Mouse (Mus musculus): ENCODE measurements around the gene Armc3.

DNA sequence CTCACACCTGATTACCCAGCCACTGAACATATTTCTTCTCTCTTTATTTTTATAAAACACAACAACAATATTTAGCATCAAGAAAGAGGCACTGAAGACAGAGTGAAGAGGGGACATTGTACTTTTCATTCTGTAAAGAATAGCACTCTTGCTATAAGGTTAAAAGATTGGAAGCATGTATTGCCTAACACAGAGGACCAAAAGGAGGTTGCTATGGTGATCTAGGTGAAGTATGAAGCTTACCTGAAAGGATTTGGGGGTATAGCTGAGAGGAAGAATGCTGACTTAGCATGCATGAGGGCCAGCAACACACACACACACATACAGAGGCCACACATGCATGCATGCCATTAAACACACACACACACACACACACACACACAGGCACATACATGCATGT is 58.2 kb downstream of the Armc3 start:
- no peak for TF ChIP-seq CTCF (IDR thresholded peaks at IDR 0.05; ENCODE audit: control insufficient read depth, insufficient read depth, insufficient read length)
- no peak for TF ChIP-seq USF1 (IDR thresholded peaks at IDR 0.05; ENCODE audit: low read depth)
- TF ChIP-seq CEBPB (IDR thresholded peaks at IDR 0.05; ENCODE audit: low read depth): no peak
- no peak for TF ChIP-seq MYOD1 (IDR thresholded peaks at IDR 0.05; ENCODE audit: control insufficient read depth, insufficient read length, low read depth)
- TF ChIP-seq MAX (IDR thresholded peaks at IDR 0.05): no peak

All from C2C12 (cell line).